Mouse (Mus musculus): ENCODE results near the gene Ttc27.

DNA sequence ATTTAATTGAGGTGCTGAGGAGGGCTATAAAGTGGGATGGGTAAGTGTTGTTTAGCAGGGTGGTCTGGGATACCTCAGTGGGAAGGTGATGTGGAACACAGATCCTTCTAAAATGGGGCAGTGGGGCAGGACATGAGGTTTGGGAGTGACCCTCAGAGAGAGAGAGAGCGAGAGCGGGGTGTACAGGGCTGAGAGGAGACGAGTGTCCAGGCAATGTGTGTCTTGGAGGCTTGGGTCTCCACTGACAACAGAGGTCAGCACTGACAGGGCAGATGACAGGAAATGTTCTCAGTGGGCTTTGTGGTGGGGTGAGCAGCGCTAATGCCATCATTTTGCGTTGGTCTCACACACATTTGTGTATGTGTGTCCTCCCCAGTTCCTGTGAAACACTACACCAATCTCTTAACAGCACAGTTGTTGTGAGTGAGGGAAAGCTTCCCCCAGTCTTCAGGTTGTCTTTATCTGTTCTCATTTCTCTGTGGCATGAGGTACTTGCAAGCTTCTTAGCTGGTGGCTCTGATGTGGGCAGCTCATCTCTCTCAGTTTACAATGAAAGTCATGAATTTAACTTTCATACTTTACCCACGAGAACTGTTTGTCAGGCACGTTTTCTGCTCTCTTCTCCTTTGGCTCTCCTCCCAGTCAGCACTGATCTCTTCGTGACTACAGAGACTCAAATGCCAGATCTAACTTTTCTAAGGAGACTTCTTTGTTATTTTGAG, 35.5 kb downstream of the Ttc27 start:
- TF ChIP-seq CTCF (IDR thresholded peaks at IDR 0.05; ENCODE audit: extremely low read depth, insufficient read length, insufficient replicate concordance, low read depth, low read length) (no peak), POLR2A (IDR thresholded peaks at IDR 0.05; ENCODE audit: low read depth, low read length) (no peak)

All from small intestine, adult 2 months (tissue).